Mouse (Mus musculus) heart, embryonic 10.5 days (tissue): ENCODE data around the gene Cdk5rap2. TPM values are rescaled to one million over a fixed set of nuclear protein-coding genes. Genes with fewer than 3 reads are reported as not detected.

Experiments used
- DNase-seq: peaks from one replicate; pipeline ENCODE4 v3.0.0-alpha.2; 2017; ENCODE audit warnings: low spot score
- H3K27ac ChIP-seq: fragments of 300-500 bp; sonication (generic); 2 replicates; pipeline ENCODE4 v1.5.1; 2016; ENCODE audit warnings: mild to moderate bottlenecking
- H3K27me3 ChIP-seq: fragments of 300-500 bp; sonication (generic); 2 replicates; pipeline ENCODE4 v1.6.1; 2016; ENCODE audit warnings: mild to moderate bottlenecking; ENCODE audit not compliant: poor library complexity, insufficient read depth, severe bottlenecking
- H3K36me3 ChIP-seq: fragments of 300-500 bp; sonication (generic); 2 replicates; pipeline ENCODE4 v1.6.1; 2016; ENCODE audit warnings: mild to moderate bottlenecking, moderate library complexity
- H3K4me1 ChIP-seq: fragments of 300-500 bp; sonication (generic); 2 replicates; pipeline ENCODE4 v1.6.1; 2016; ENCODE audit warnings: mild to moderate bottlenecking
- H3K4me3 ChIP-seq: fragments of 300-500 bp; sonication (generic); 2 replicates; pipeline ENCODE4 v1.5.1; 2016; ENCODE audit warnings: mild to moderate bottlenecking, moderate library complexity
- H3K9me3 ChIP-seq: fragments of 300-500 bp; sonication (generic); 2 replicates; pipeline ENCODE4 v1.6.1; 2016; ENCODE audit warnings: mild to moderate bottlenecking, moderate library complexity
- WGBS: fragments of 180-500 bp; shearing (Covaris S2); methylation state at CpG from one replicate; pipeline ENCODE4 v1.1.7; 2016; 5-methylcytosine and 5-hydroxymethylcytosine counted together
- polyA plus RNA-seq: library from polyadenylated mRNA; unstranded; fragments of >200 nt; fragmentation: Nextera tagmentation; extraction: Ambion mirVana; gene quantifications from 2 replicates; pipeline ENCODE4 v1.2.1, GENCODE M21; 2016

Cdk5rap2 gene
- polyA plus RNA-seq, 1 experiment from 2014 or later = 17.7 TPM

- DNase-seq = no peak
- Histone ChIP-seq H3K27ac (no peak overlapping the region), H3K27me3 (no peaks in the 10 kb centered on the region), H3K4me1 (no peaks in the 10 kb centered on the region), H3K4me3 (no peak overlapping the region), H3K36me3 (peaks cover 37% of the 10 kb centered on the region), H3K9me3 (no peaks in the 10 kb centered on the region)
- 85% methylated on average over 3 of the region's 3 CpGs for WGBS
Observed at GRCm38 (mm10) chr4:70278057-70278456, 132.2 kb downstream of the Cdk5rap2 start.

- Histone ChIP-seq H3K4me1 (no peaks in the 10 kb centered on the region), H3K27ac (no peak overlapping the region), H3K27me3 (no peaks in the 10 kb centered on the region), H3K9me3 (no peaks in the 10 kb centered on the region), H3K4me3 (no peak overlapping the region), H3K36me3 (peaks cover 27% of the 10 kb centered on the region)
- DNase-seq = no peak
- 85% methylated on average over 4 of the region's 4 CpGs for WGBS
Observed at GRCm38 (mm10) chr4:70272943-70273342, 137.3 kb downstream of the Cdk5rap2 start.

- no peak for DNase-seq
- Histone ChIP-seq H3K4me3 (no peak overlapping the region), H3K4me1 (no peaks in the 10 kb centered on the region), H3K27ac (no peak overlapping the region), H3K9me3 (no peaks in the 10 kb centered on the region), H3K27me3 (no peaks in the 10 kb centered on the region), H3K36me3 (peaks cover 27% of the 10 kb centered on the region)
- 89% methylated on average over 4 of the region's 4 CpGs for WGBS
Observed at GRCm38 (mm10) chr4:70272527-70272926, 137.7 kb downstream of the Cdk5rap2 start.

DNA sequence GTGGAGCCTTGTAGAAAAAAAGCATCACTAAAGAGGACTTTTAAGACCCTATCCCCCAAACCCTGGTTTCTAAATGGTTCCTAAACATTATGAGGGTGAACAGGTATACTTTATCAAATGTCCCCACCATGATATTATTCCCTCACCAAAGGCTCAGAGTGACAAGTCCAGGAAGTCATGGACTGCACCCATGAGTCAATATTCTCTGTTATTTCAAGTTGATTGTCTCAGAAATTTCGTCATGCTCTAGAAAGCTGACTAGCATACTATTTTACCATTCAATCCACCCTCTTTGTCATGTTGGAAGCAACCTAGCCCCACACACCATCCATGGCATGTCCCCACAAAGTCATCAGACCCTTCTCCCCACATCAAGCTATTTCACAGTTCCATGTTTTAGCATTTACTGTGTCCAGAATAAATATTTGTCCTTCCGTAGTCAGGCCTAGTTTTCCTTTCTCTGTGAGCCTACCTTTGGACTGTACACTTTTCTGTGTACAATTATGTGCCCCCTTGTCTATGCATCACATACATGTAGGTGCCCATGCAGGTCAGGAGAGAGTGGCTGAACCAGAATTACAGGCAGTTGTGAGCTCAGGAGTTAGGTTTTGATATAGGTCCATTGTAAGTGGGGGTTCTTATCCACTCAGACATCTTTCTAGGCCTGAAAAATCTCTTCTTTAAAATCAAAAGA lies 142.9 kb downstream of the Cdk5rap2 start:
- no peak overlapping the region for H3K4me3 ChIP-seq
- H3K4me1 ChIP-seq = no peaks in the 10 kb centered on the region
- DNase-seq = no peak
- H3K27ac ChIP-seq = no peak overlapping the region
- 74% methylated on average over 2 of the region's 2 CpGs for WGBS
- no peaks in the 10 kb centered on the region for H3K27me3 ChIP-seq
- no peaks in the 10 kb centered on the region for H3K9me3 ChIP-seq
- H3K36me3 ChIP-seq = peaks cover 38% of the 10 kb centered on the region

- WGBS = 69% methylated on average over 6 of the region's 6 CpGs
- H3K27me3 ChIP-seq = no peaks in the 10 kb centered on the region
- DNase-seq = no peak
- 0 out of 2 replicates have a peak, but pooled peaks cover 9% of the 10 kb centered on the region for H3K4me1 ChIP-seq
- peaks cover 31% of the 10 kb centered on the region for H3K36me3 ChIP-seq
- H3K9me3 ChIP-seq = no peaks in the 10 kb centered on the region
- no peak overlapping the region for H3K4me3 ChIP-seq
- H3K27ac ChIP-seq = no peak overlapping the region
Observed at GRCm38 (mm10) chr4:70265248-70265647, 145.0 kb downstream of the Cdk5rap2 start.

- Histone ChIP-seq H3K4me3 (no peak overlapping the region), H3K9me3 (no peaks in the 10 kb centered on the region), H3K4me1 (peaks cover 14% of the 10 kb centered on the region; the same call in 1 of the 2 replicates), H3K27me3 (no peaks in the 10 kb centered on the region), H3K36me3 (peaks cover 31% of the 10 kb centered on the region), H3K27ac (no peak overlapping the region)
- DNase-seq = peak; percentile 61
- WGBS = 79% methylated on average over 5 of the region's 5 CpGs
Observed at GRCm38 (mm10) chr4:70262850-70263249, 147.4 kb downstream of the Cdk5rap2 start.

DNA sequence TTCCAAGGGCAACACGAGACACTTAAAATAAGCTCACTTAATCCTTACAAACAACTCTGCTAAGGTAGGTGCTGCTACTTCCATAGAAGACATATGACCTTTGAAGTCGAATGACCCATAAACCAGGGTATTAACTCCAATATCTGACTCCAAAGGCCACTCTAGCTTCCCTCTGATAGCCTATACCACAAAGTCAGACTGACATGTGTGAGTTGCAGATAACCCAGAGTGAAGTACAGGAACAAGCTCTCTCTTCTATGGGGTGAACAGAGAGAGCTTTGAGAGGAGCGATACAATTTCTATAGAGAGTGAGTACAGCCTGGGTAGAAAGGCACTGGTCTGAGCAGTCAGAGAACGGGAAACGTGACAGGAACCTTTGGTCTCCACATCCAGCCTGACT lies 148.9 kb downstream of the Cdk5rap2 start:
- Histone ChIP-seq H3K9me3 (no peaks in the 10 kb centered on the region), H3K4me3 (no peak overlapping the region), H3K36me3 (peaks cover 28% of the 10 kb centered on the region), H3K27ac (no peak overlapping the region), H3K27me3 (no peaks in the 10 kb centered on the region), H3K4me1 (peaks cover 14% of the 10 kb centered on the region; the same call in 1 of the 2 replicates)
- no peak for DNase-seq
- 73% methylated on average over 5 of the region's 5 CpGs for WGBS

DNA sequence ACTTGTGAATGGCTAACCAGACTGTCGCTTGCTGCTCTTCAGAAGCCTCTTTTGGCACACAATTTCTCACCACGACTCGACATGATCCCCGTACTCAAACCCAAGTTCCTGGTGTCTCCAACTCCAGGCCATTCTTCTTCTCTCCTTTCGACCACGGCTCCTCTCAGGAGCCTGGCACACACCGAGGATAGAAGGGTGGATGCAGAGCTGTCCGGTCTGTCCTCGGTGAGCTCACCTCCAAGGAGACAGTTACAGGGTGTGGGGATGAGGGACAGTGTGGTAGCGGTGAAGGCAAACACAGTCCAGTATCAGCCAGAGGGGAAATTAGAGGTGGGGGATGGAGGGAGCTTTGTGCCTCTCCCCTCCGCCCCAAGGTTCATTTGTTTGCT lies 149.8 kb downstream of the Cdk5rap2 start:
- Histone ChIP-seq H3K4me3 (no peak overlapping the region), H3K27ac (no peak overlapping the region), H3K36me3 (peaks cover 33% of the 10 kb centered on the region), H3K27me3 (no peaks in the 10 kb centered on the region), H3K4me1 (peaks cover 14% of the 10 kb centered on the region; the same call in 1 of the 2 replicates), H3K9me3 (no peaks in the 10 kb centered on the region)
- WGBS = 79% methylated on average over 11 of the region's 11 CpGs
- DNase-seq = no peak

- Histone ChIP-seq H3K27me3 (no peaks in the 10 kb centered on the region), H3K9me3 (no peaks in the 10 kb centered on the region), H3K4me3 (no peak overlapping the region), H3K27ac (no peak overlapping the region), H3K4me1 (peaks cover 14% of the 10 kb centered on the region; the same call in 1 of the 2 replicates), H3K36me3 (peaks cover 38% of the 10 kb centered on the region)
- 79% methylated on average over 3 of the region's 3 CpGs for WGBS
- no peak for DNase-seq
Observed at GRCm38 (mm10) chr4:70259726-70260418, 150.4 kb downstream of the Cdk5rap2 start.

GRCm38 (mm10) chr4:70258826-70259225 lies 151.4 kb downstream of the Cdk5rap2 start:
- Histone ChIP-seq H3K27me3 (no peaks in the 10 kb centered on the region), H3K36me3 (peaks cover 39% of the 10 kb centered on the region)
- WGBS = 62% methylated on average over 9 of the region's 9 CpGs

GRCm38 (mm10) chr4:70258205-70258604 lies 152.0 kb downstream of the Cdk5rap2 start:
- WGBS = 85% methylated on average over 6 of the region's 6 CpGs
- peak; percentile 56 for DNase-seq
- no peaks in the 10 kb centered on the region for H3K9me3 ChIP-seq
- peaks cover 41% of the 10 kb centered on the region for H3K36me3 ChIP-seq
- no peaks in the 10 kb centered on the region for H3K27me3 ChIP-seq
- H3K4me1 ChIP-seq = peaks cover 14% of the 10 kb centered on the region; the same call in 1 of the 2 replicates
- H3K27ac ChIP-seq = no peak overlapping the region
- no peak overlapping the region for H3K4me3 ChIP-seq

More at GRCm38 (mm10) chr4:70258826-70259225, 151.4 kb downstream of the Cdk5rap2 start:
- H3K9me3 ChIP-seq = no peaks in the 10 kb centered on the region
- H3K4me3 ChIP-seq = no peak overlapping the region
- DNase-seq = no peak
- H3K4me1 ChIP-seq = peaks cover 14% of the 10 kb centered on the region; the same call in 1 of the 2 replicates
- no peak overlapping the region for H3K27ac ChIP-seq

GRCm38 (mm10) chr4:70251782-70252181 lies 158.5 kb downstream of the Cdk5rap2 start:
- Histone ChIP-seq H3K9me3 (no peaks in the 10 kb centered on the region), H3K27me3 (no peaks in the 10 kb centered on the region), H3K36me3 (peaks cover 49% of the 10 kb centered on the region), H3K4me1 (no peaks in the 10 kb centered on the region), H3K27ac (no peak overlapping the region), H3K4me3 (no peak overlapping the region)
- WGBS = 87% methylated on average over 5 of the region's 5 CpGs
- DNase-seq = no peak

DNA sequence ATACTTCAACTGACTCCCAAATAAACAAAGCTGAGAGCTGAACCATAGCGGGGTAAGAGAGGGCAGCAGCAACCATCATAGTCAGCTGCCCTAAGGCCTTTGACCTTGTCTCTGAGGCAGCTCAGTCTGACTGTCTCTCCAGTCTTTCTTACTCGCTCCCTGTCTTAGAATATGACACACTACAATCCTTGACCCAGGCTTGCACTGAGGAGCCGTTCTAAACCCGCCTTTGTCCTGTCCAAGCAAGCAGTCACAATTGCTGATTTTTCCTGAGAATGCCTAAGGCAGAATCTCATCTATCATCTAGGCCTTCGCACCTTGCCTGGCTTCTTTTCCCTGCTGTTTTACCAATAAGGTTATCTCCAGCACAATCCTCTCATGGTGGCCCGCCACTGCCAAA lies 164.5 kb downstream of the Cdk5rap2 start:
- H3K36me3 ChIP-seq = peaks cover 57% of the 10 kb centered on the region
- H3K4me1 ChIP-seq = no peaks in the 10 kb centered on the region
- WGBS = 82% methylated on average over 6 of the region's 6 CpGs
- no peak overlapping the region for H3K4me3 ChIP-seq
- DNase-seq = no peak
- H3K27me3 ChIP-seq = no peaks in the 10 kb centered on the region
- H3K27ac ChIP-seq = no peak overlapping the region
- H3K9me3 ChIP-seq = no peaks in the 10 kb centered on the region
